20 mouse cellular contexts compared by ENCODE assay signal in the genomic region with DNA sequence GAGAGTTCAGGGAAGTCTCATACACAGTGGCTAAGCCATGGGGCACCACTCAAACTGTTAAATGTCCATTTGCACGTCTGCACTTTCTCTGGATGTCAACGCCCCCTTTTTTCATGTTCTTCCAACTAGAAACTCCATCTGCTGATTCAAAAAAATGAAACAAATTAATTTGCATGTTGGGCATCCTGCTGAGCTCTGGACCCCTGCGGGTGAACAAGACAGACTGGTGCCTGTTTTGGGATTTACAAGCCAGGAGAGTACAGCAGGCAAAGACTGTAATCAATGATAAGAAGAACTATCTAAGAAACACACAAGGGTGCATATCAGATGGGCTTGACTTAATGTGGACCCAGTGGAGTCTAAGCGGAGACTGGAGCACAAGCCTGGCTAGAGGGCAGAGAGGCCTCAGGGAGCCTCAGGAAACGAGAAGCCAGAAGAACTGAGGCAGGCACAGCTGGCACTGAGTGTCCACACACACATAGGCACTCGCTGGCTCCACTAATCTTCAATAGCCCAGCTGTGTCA. TPM values are rescaled to one million over a fixed set of nuclear protein-coding genes. Genes with fewer than 3 reads are reported as not detected.
A peak's percentile ranks its signal among the peaks of the same experiment; 100 is the strongest.
DNase-seq lines count a peak whose midpoint lies in the region; ATAC-seq and TF ChIP-seq lines count a peak whose summit lies in the region.
"Had no signal": no experiment of that assay in that cellular context is flagged by ENCODE, and none has a peak within 500 bp of the region (broad histone marks: within the 10 kb centered on the region; RNA-seq: fewer than 3 reads in every experiment).

No protein-coding gene starts in this region.

- TF ChIP-seq EP300 in liver, embryonic 14.5 days (IDR thresholded peaks at IDR 0.05; ENCODE audit: low read depth) = 0 out of 2 replicates have a peak, but pooled peaks have one; percentile 17

- no peak for ATAC-seq in forebrain, embryonic 11.5 days (replicated peaks; ENCODE audit: low FRiP score)
- ATAC-seq in forebrain, embryonic 16.5 days = no peak
- peak; percentile 83 for ATAC-seq in G1E (ENCODE audit: extremely low read depth, insufficient number of reproducible peaks, low FRiP score, poor library complexity, severe bottlenecking)
- peak; percentile 25; the same call in 1 of the 2 replicates for ATAC-seq in liver, embryonic 14.5 days (ENCODE audit: insufficient read depth)
- ATAC-seq in hindbrain, embryonic 14.5 days (ENCODE audit: low FRiP score) = no peak
- ATAC-seq: forebrain, embryonic 13.5 days; intestine, embryonic 15.5 days had no signal

- no peak overlapping the region for H3K4me2 ChIP-seq in forebrain, embryonic 11.5 days (ENCODE audit: low read depth, low read length, severe bottlenecking)
- H3K4me2 ChIP-seq in forebrain, embryonic 16.5 days (ENCODE audit: low read length) = no peak overlapping the region
- H3K4me2 ChIP-seq in liver, embryonic 14.5 days (ENCODE audit: low read depth) = no peak overlapping the region
- no peak overlapping the region for H3K4me2 ChIP-seq in hindbrain, embryonic 14.5 days (replicated peaks)
- H3K4me2 ChIP-seq: embryonic facial prominence, embryonic 13.5 days; forebrain, embryonic 13.5 days; heart, embryonic 11.5 days; heart, embryonic 15.5 days; hindbrain, embryonic 13.5 days; intestine, embryonic 15.5 days had no signal

- H3K27me3 ChIP-seq in forebrain, embryonic 11.5 days (ENCODE audit: control insufficient read depth, insufficient read depth, low read length) = no peaks in the 10 kb centered on the region
- H3K27me3 ChIP-seq in forebrain, embryonic 16.5 days (replicated peaks; ENCODE audit: control insufficient read depth, insufficient read depth, low read length) = no peaks in the 10 kb centered on the region
- peaks cover 11% of the 10 kb centered on the region for H3K27me3 ChIP-seq in G1E (ENCODE audit: insufficient read depth, low read length)
- H3K27me3 ChIP-seq in liver, embryonic 14.5 days (ENCODE audit: control insufficient read depth, insufficient read depth, low read length) = no peaks in the 10 kb centered on the region
- H3K27me3 ChIP-seq in hindbrain, embryonic 14.5 days (ENCODE audit: control insufficient read depth, insufficient read depth, low read length) = no peaks in the 10 kb centered on the region
- H3K27me3 ChIP-seq: embryonic facial prominence, embryonic 13.5 days; heart, embryonic 15.5 days; hindbrain, embryonic 13.5 days; intestine, embryonic 15.5 days had no signal

- H3K9me3 ChIP-seq in forebrain, embryonic 11.5 days (ENCODE audit: control insufficient read depth, low read length) = no peaks in the 10 kb centered on the region
- H3K9me3 ChIP-seq in forebrain, embryonic 16.5 days (ENCODE audit: control insufficient read depth, low read length) = no peaks in the 10 kb centered on the region
- no peaks in the 10 kb centered on the region for H3K9me3 ChIP-seq in G1E (replicated peaks)
- H3K9me3 ChIP-seq in liver, embryonic 14.5 days (ENCODE audit: control insufficient read depth, low read length) = no peaks in the 10 kb centered on the region
- H3K9me3 ChIP-seq in hindbrain, embryonic 14.5 days (ENCODE audit: control insufficient read depth, low read length) = no peaks in the 10 kb centered on the region
- H3K9me3 ChIP-seq: embryonic facial prominence, embryonic 13.5 days; forebrain, embryonic 13.5 days; heart, embryonic 15.5 days; hindbrain, embryonic 13.5 days; intestine, embryonic 15.5 days had no signal

- H3K9ac ChIP-seq in forebrain, embryonic 11.5 days (ENCODE audit: low read length) = no peak overlapping the region
- no peak overlapping the region for H3K9ac ChIP-seq in forebrain, embryonic 16.5 days (replicated peaks; ENCODE audit: low read depth, low read length)
- H3K9ac ChIP-seq in liver, embryonic 14.5 days (replicated peaks) = no peak overlapping the region
- H3K9ac ChIP-seq in hindbrain, embryonic 14.5 days = no peak overlapping the region
- H3K9ac ChIP-seq: embryonic facial prominence, embryonic 13.5 days; forebrain, embryonic 13.5 days; heart, embryonic 15.5 days; hindbrain, embryonic 13.5 days; intestine, embryonic 15.5 days had no signal

- no peaks in the 10 kb centered on the region for H3K36me3 ChIP-seq in forebrain, embryonic 11.5 days (ENCODE audit: control insufficient read depth, insufficient read depth, low read length)
- no peaks in the 10 kb centered on the region for H3K36me3 ChIP-seq in forebrain, embryonic 16.5 days (ENCODE audit: control insufficient read depth, insufficient read depth)
- peaks cover 4% of the 10 kb centered on the region for H3K36me3 ChIP-seq in G1E (replicated peaks)
- no peaks in the 10 kb centered on the region for H3K36me3 ChIP-seq in liver, embryonic 14.5 days (replicated peaks; ENCODE audit: control insufficient read depth, insufficient read depth, low read depth)
- H3K36me3 ChIP-seq in hindbrain, embryonic 14.5 days (replicated peaks; ENCODE audit: control insufficient read depth, insufficient read depth) = 0 out of 2 replicates have a peak, but pooled peaks cover under 1% of the 10 kb centered on the region
- H3K36me3 ChIP-seq: embryonic facial prominence, embryonic 13.5 days; heart, embryonic 15.5 days; intestine, embryonic 15.5 days had no signal

- peak; percentile 30 for DNase-seq in forebrain, embryonic 11.5 days (ENCODE audit: low spot score)
- DNase-seq in A20 (ENCODE audit: low read depth, low spot score) (peak; percentile 57), G1E (ENCODE audit: low spot score) (no peak)
- DNase-seq in liver, embryonic 14.5 days (ENCODE audit: low read depth in 3 of 3, low spot score in 3 of 3) = no peak
- DNase-seq in gastrocnemius, adult 8-10 months (ENCODE audit: low spot score in 2 of 2) = no peak
- no peak for DNase-seq in hindbrain, embryonic 14.5 days (ENCODE audit: low spot score)
- DNase-seq: adrenal gland, adult 2 months; adrenal gland, postnatal 25 days; cerebellum, adult 8-10 months; cerebellum, postnatal 36 days; gastrocnemius, postnatal 10 days; heart, adult 2 months; heart, postnatal 14 days had no signal

- H3K4me3 ChIP-seq in forebrain, embryonic 11.5 days (ENCODE audit: low read depth, low read length) = no peak overlapping the region
- no peak overlapping the region for H3K4me3 ChIP-seq in forebrain, embryonic 16.5 days (replicated peaks; ENCODE audit: low read length)
- H3K4me3 ChIP-seq in G1E (ENCODE audit: low read depth, low read length) = no peak overlapping the region
- no peak overlapping the region for H3K4me3 ChIP-seq in liver, embryonic 14.5 days (ENCODE audit: insufficient read depth in 1 of 2, low read depth in 2 of 2, low read length in 2 of 2)
- H3K4me3 ChIP-seq in hindbrain, embryonic 14.5 days (replicated peaks; ENCODE audit: low read length) = no peak overlapping the region
- H3K4me3 ChIP-seq: embryonic facial prominence, embryonic 13.5 days; forebrain, embryonic 13.5 days; heart, adult 2 months; heart, embryonic 15.5 days; hindbrain, embryonic 13.5 days; intestine, embryonic 15.5 days had no signal

- TF ChIP-seq CTCF in G1E (IDR thresholded peaks at IDR 0.05; ENCODE audit: low read depth, low read length) = no peak
- TF ChIP-seq CTCF in liver, embryonic 14.5 days (IDR thresholded peaks at IDR 0.05; ENCODE audit: low read depth) = no peak

- 72% methylated on average over 6 of the region's 6 CpGs for WGBS in forebrain, embryonic 11.5 days
- WGBS in forebrain, embryonic 16.5 days = 65% methylated on average over 6 of the region's 6 CpGs
- 38% methylated on average over 6 of the region's 6 CpGs for WGBS in liver, embryonic 14.5 days (ENCODE audit: insufficient replicate concordance)
- WGBS in hindbrain, embryonic 14.5 days = 66% methylated on average over 6 of the region's 6 CpGs

- H3K4me1 ChIP-seq in forebrain, embryonic 11.5 days (replicated peaks; ENCODE audit: control insufficient read depth, insufficient read depth, low read length) = no peaks in the 10 kb centered on the region
- H3K4me1 ChIP-seq in forebrain, embryonic 16.5 days (replicated peaks; ENCODE audit: control insufficient read depth, insufficient read depth, low read length) = no peaks in the 10 kb centered on the region
- H3K4me1 ChIP-seq in G1E (ENCODE audit: insufficient read depth, low read depth, low read length) = peaks cover 32% of the 10 kb centered on the region
- H3K4me1 ChIP-seq in liver, embryonic 14.5 days (replicated peaks; ENCODE audit: control insufficient read depth in 2 of 2, insufficient read depth in 2 of 2, low read length in 1 of 2) = peaks cover 0 to 5% of the 10 kb centered on the region in 2 experiments; a peak in 1 of 4 replicates
- no peaks in the 10 kb centered on the region for H3K4me1 ChIP-seq in hindbrain, embryonic 14.5 days (replicated peaks; ENCODE audit: control insufficient read depth, insufficient read depth, low read length)
- H3K4me1 ChIP-seq: embryonic facial prominence, embryonic 13.5 days; forebrain, embryonic 13.5 days; heart, embryonic 15.5 days; hindbrain, embryonic 13.5 days; intestine, embryonic 15.5 days had no signal

- H3K27ac ChIP-seq in forebrain, embryonic 11.5 days (ENCODE audit: low read depth, low read length) = no peak overlapping the region
- H3K27ac ChIP-seq in forebrain, embryonic 16.5 days (ENCODE audit: low read length) = no peak overlapping the region
- no peak overlapping the region for H3K27ac ChIP-seq in liver, embryonic 14.5 days
- no peak overlapping the region for H3K27ac ChIP-seq in hindbrain, embryonic 14.5 days
- H3K27ac ChIP-seq: embryonic facial prominence, embryonic 13.5 days; forebrain, embryonic 13.5 days; heart, adult 2 months; heart, embryonic 15.5 days; hindbrain, embryonic 13.5 days; intestine, embryonic 15.5 days had no signal

RNA-seq across cellular contexts. Expression of gene Ston2, which starts 12.7 kb away (rescaled TPM):
- 13.7 and 16.5 TPM in 2 replicates for polyA plus RNA-seq in forebrain, embryonic 11.5 days (2014; fragmentation: Nextera tagmentation; extraction: Ambion mirVana)
- polyA plus RNA-seq in forebrain, embryonic 16.5 days (2015; fragmentation: Nextera tagmentation; extraction: Ambion mirVana) = 4.7 and 6.4 TPM in 2 replicates
- 110 TPM in 2 replicates for total RNA-seq in G1E (2014; fragmentation: Nextera tagmentation)
- total RNA-seq in G1E (2017) = 33.4 and 34.0 TPM in 2 replicates
- 69.8 and 74.5 TPM in 2 replicates for polyA plus RNA-seq in G1E (2012)
- 21.6 and 26.6 TPM in 2 replicates for polyA plus RNA-seq in liver, embryonic 14.5 days (2012; rRNA removed)
- 15.4 and 16.9 TPM in 2 replicates for polyA plus RNA-seq in liver, embryonic 14.5 days (2014; fragmentation: Nextera tagmentation; extraction: Ambion mirVana)
- total RNA-seq in gastrocnemius, adult 8-10 months (2022) = 10 to 100 TPM; 51.5 to 79.1 (median 69.6) TPM
- polyA plus RNA-seq in hindbrain, embryonic 14.5 days (2014; fragmentation: Nextera tagmentation; extraction: Ambion mirVana) = 9.0 and 9.5 TPM in 2 replicates

RNA-seq across cellular contexts. Expression of gene Sel1l, which starts 48.0 kb away (rescaled TPM):
- polyA plus RNA-seq in forebrain, embryonic 11.5 days (2014; fragmentation: Nextera tagmentation; extraction: Ambion mirVana) = 83.9 and 88.1 TPM in 2 replicates
- 109 and 126 TPM in 2 replicates for polyA plus RNA-seq in forebrain, embryonic 16.5 days (2015; fragmentation: Nextera tagmentation; extraction: Ambion mirVana)
- 107 and 119 TPM in 2 replicates for total RNA-seq in G1E (2014; fragmentation: Nextera tagmentation)
- 67.7 and 80.1 TPM in 2 replicates for total RNA-seq in G1E (2017)
- 57.1 and 64.9 TPM in 2 replicates for polyA plus RNA-seq in G1E (2012)
- polyA plus RNA-seq in liver, embryonic 14.5 days (2012; rRNA removed) = 6.9 and 12.8 TPM in 2 replicates
- polyA plus RNA-seq in liver, embryonic 14.5 days (2014; fragmentation: Nextera tagmentation; extraction: Ambion mirVana) = 27.3 and 28.3 TPM in 2 replicates
- 10 to 100 TPM; 41.4 to 45.8 (median 42.8) TPM for total RNA-seq in gastrocnemius, adult 8-10 months (2022)
- polyA plus RNA-seq in hindbrain, embryonic 14.5 days (2014; fragmentation: Nextera tagmentation; extraction: Ambion mirVana) = 98.1 and 105 TPM in 2 replicates

Comparison
In these comparisons a context has a peak if more than half of its experiments do, and no peak if none do; other contexts are left out.
1. ATAC-seq: peak in G1E (single experiment) and liver, embryonic 14.5 days (single experiment); none in forebrain, embryonic 11.5 days (single experiment), forebrain, embryonic 16.5 days (single experiment) and hindbrain, embryonic 14.5 days (single experiment).
2. DNase-seq: peak in forebrain, embryonic 11.5 days (single experiment) and A20 (single experiment); none in G1E (single experiment), liver, embryonic 14.5 days (0 of 3), gastrocnemius, adult 8-10 months (0 of 2) and hindbrain, embryonic 14.5 days (single experiment).